Mouse (Mus musculus) megakaryocyte, embryonic 14.5 days (primary cell): Measurements from ENCODE around the gene Gm10320. TPM values are rescaled to one million over a fixed set of nuclear protein-coding genes. Genes with fewer than 3 reads are reported as not detected.

Source experiments
- H3K27me3 ChIP-seq: replicated peaks from 2 replicates; pipeline ENCODE3; 2012; ENCODE audit warnings: inconsistent platforms
- H3K36me3 ChIP-seq: replicated peaks from 2 replicates; pipeline ENCODE3; 2012; ENCODE audit warnings: low read length, inconsistent platforms, mixed read lengths
- H3K4me1 ChIP-seq: 2 replicates; pipeline ENCODE4 v1.6.1; 2012; ENCODE audit warnings: inconsistent platforms
- H3K4me3 ChIP-seq: replicated peaks from 2 replicates; pipeline ENCODE3; 2012; ENCODE audit warnings: moderate library complexity, mild to moderate bottlenecking, inconsistent platforms
- H3K9me3 ChIP-seq: 2 replicates; pipeline ENCODE4 v1.6.1; 2012; ENCODE audit warnings: inconsistent platforms
- FLI1 ChIP-seq: IDR thresholded peaks from 2 replicates; pipeline ENCODE4 v1.6.1; 2012; ENCODE audit warnings: low read length, inconsistent platforms, mixed read lengths
- GATA1 ChIP-seq: IDR thresholded peaks from 3 replicates; pipeline ENCODE4 v1.6.1; 2012; ENCODE audit warnings: mixed read lengths, low read length, inconsistent platforms, borderline replicate concordance
- polyA plus RNA-seq: library from polyadenylated mRNA; stranded (reverse); fragments of >175 nt; gene quantifications from 2 replicates; pipeline ENCODE4 v1.2.3, GENCODE M21; 2012; ENCODE audit warnings: low replicate concordance; ENCODE audit not compliant: insufficient read depth

Gene Gm10320
- polyA plus RNA-seq, 1 experiment, result 5.4 TPM

- no peaks in the 10 kb centered on the region for H3K4me1 ChIP-seq
- no peaks in the 10 kb centered on the region for H3K36me3 ChIP-seq
- no peak for TF ChIP-seq FLI1
- TF ChIP-seq GATA1, result no peak
- H3K27me3 ChIP-seq, result peaks cover 11% of the 10 kb centered on the region
- H3K4me3 ChIP-seq, result no peak overlapping the region
- H3K9me3 ChIP-seq, result no peaks in the 10 kb centered on the region
Measured at GRCm38 (mm10) chr13:98475681-98476080, 16.1 kb downstream of the Gm10320 start.

GRCm38 (mm10) chr13:98473034-98473433 is 18.8 kb downstream of the Gm10320 start:
- no peak overlapping the region for H3K4me3 ChIP-seq
- peaks cover 10% of the 10 kb centered on the region for H3K9me3 ChIP-seq
- H3K27me3 ChIP-seq, result peaks cover 11% of the 10 kb centered on the region
- no peaks in the 10 kb centered on the region for H3K36me3 ChIP-seq
- no peaks in the 10 kb centered on the region for H3K4me1 ChIP-seq
- TF ChIP-seq GATA1 (no peak), FLI1 (no peak)

- Histone ChIP-seq H3K36me3 (no peaks in the 10 kb centered on the region), H3K4me3 (no peak overlapping the region), H3K9me3 (peaks cover 10% of the 10 kb centered on the region), H3K27me3 (peaks cover 11% of the 10 kb centered on the region), H3K4me1 (no peaks in the 10 kb centered on the region)
- TF ChIP-seq FLI1, result no peak
- no peak for TF ChIP-seq GATA1
Measured at GRCm38 (mm10) chr13:98471756-98472155, 20.0 kb downstream of the Gm10320 start.

GRCm38 (mm10) chr13:98470321-98470720 is 21.5 kb downstream of the Gm10320 start:
- no peak overlapping the region for H3K4me3 ChIP-seq
- H3K27me3 ChIP-seq, result peaks cover 8% of the 10 kb centered on the region
- no peak for TF ChIP-seq GATA1
- no peak for TF ChIP-seq FLI1
- no peaks in the 10 kb centered on the region for H3K36me3 ChIP-seq
- H3K9me3 ChIP-seq, result peaks cover 10% of the 10 kb centered on the region
- no peaks in the 10 kb centered on the region for H3K4me1 ChIP-seq

GRCm38 (mm10) chr13:98469916-98470315 is 21.9 kb downstream of the Gm10320 start:
- Histone ChIP-seq H3K36me3 (no peaks in the 10 kb centered on the region), H3K4me3 (no peak overlapping the region), H3K27me3 (peaks cover 7% of the 10 kb centered on the region), H3K4me1 (no peaks in the 10 kb centered on the region), H3K9me3 (peaks cover 10% of the 10 kb centered on the region)
- TF ChIP-seq GATA1 (no peak), FLI1 (no peak)

GRCm38 (mm10) chr13:98461467-98461866 is 30.3 kb downstream of the Gm10320 start:
- TF ChIP-seq GATA1, result no peak
- TF ChIP-seq FLI1, result no peak
- H3K27me3 ChIP-seq, result no peaks in the 10 kb centered on the region
- peaks cover 2% of the 10 kb centered on the region; the same call in 1 of the 2 replicates for H3K4me1 ChIP-seq
- no peak overlapping the region for H3K4me3 ChIP-seq
- peaks cover 9% of the 10 kb centered on the region for H3K9me3 ChIP-seq
- no peaks in the 10 kb centered on the region for H3K36me3 ChIP-seq

- Histone ChIP-seq H3K9me3 (peaks cover 28% of the 10 kb centered on the region), H3K27me3 (no peaks in the 10 kb centered on the region), H3K36me3 (no peaks in the 10 kb centered on the region), H3K4me3 (no peak overlapping the region), H3K4me1 (peaks cover 4% of the 10 kb centered on the region; the same call in 1 of the 2 replicates)
- TF ChIP-seq FLI1 (no peak), GATA1 (no peak)
Measured at GRCm38 (mm10) chr13:98456398-98456797, 35.4 kb downstream of the Gm10320 start.

GRCm38 (mm10) chr13:98455646-98456045 is 36.2 kb downstream of the Gm10320 start:
- H3K36me3 ChIP-seq, result no peaks in the 10 kb centered on the region
- peaks cover 35% of the 10 kb centered on the region for H3K9me3 ChIP-seq
- TF ChIP-seq FLI1 (no peak), GATA1 (no peak)
- peaks cover 4% of the 10 kb centered on the region; the same call in 1 of the 2 replicates for H3K4me1 ChIP-seq
- no peaks in the 10 kb centered on the region for H3K27me3 ChIP-seq
- H3K4me3 ChIP-seq, result no peak overlapping the region

GRCm38 (mm10) chr13:98454224-98454967 is 37.4 kb downstream of the Gm10320 start:
- H3K36me3 ChIP-seq, result no peaks in the 10 kb centered on the region
- no peak overlapping the region for H3K4me3 ChIP-seq
- TF ChIP-seq FLI1, result no peak
- no peak for TF ChIP-seq GATA1
- peaks cover 4% of the 10 kb centered on the region; the same call in 1 of the 2 replicates for H3K4me1 ChIP-seq
- no peaks in the 10 kb centered on the region for H3K27me3 ChIP-seq
- peaks cover 44% of the 10 kb centered on the region for H3K9me3 ChIP-seq

GRCm38 (mm10) chr13:98453146-98453545 is 38.7 kb downstream of the Gm10320 start:
- TF ChIP-seq FLI1, result no peak
- no peak for TF ChIP-seq GATA1
- peaks cover 4% of the 10 kb centered on the region; the same call in 1 of the 2 replicates for H3K4me1 ChIP-seq
- no peaks in the 10 kb centered on the region for H3K27me3 ChIP-seq
- H3K36me3 ChIP-seq, result no peaks in the 10 kb centered on the region
- peaks cover 37% of the 10 kb centered on the region for H3K9me3 ChIP-seq
- H3K4me3 ChIP-seq, result no peak overlapping the region

- Histone ChIP-seq H3K4me3 (no peak overlapping the region), H3K4me1 (no peaks in the 10 kb centered on the region), H3K36me3 (no peaks in the 10 kb centered on the region), H3K27me3 (no peaks in the 10 kb centered on the region), H3K9me3 (peaks cover 46% of the 10 kb centered on the region)
- no peak for TF ChIP-seq GATA1
- no peak for TF ChIP-seq FLI1
Measured at GRCm38 (mm10) chr13:98448696-98449095, 43.1 kb downstream of the Gm10320 start.
